Mouse (Mus musculus) midbrain, embryonic 14.5 days (tissue): ENCODE results near the gene Hist1h4f. TPM values are rescaled to one million over a fixed set of nuclear protein-coding genes. Genes with fewer than 3 reads are reported as not detected.
"Not testable (repeated sequence)": the region's sequence is repeated elsewhere in the genome, so short reads cannot be mapped to it uniquely, and the experiment has no call there.

ENCODE experiments used
- ATAC-seq: fragments of 200-750 bp; cut with Nextera tagmentation; 2 replicates; pipeline ENCODE4 v1.8.0; 2017; ENCODE audit warnings: moderate number of reproducible peaks, moderate library complexity; ENCODE audit not compliant: low FRiP score, low TSS enrichment
- DNase-seq: peaks from one replicate; pipeline ENCODE4 v3.0.0-alpha.2; 2015
- H3K27ac ChIP-seq: fragments of 300-500 bp; sonication (generic); replicated peaks from 2 replicates; pipeline ENCODE4 v1.5.1; 2014; ENCODE audit warnings: mild to moderate bottlenecking, low read depth, low read length, moderate library complexity
- H3K27me3 ChIP-seq: fragments of 300-500 bp; sonication (generic); 2 replicates; pipeline ENCODE4 v1.6.1; 2014; ENCODE audit warnings: low read length, control low read depth, mixed read lengths; ENCODE audit not compliant: control insufficient read depth, insufficient read depth
- H3K36me3 ChIP-seq: fragments of 300-500 bp; sonication (generic); 2 replicates; pipeline ENCODE4 v1.6.1; 2014; ENCODE audit warnings: low read length, control low read depth; ENCODE audit not compliant: control insufficient read depth, insufficient read depth
- H3K4me1 ChIP-seq: fragments of 300-500 bp; sonication (generic); 2 replicates; pipeline ENCODE4 v1.6.1; 2014; ENCODE audit warnings: mild to moderate bottlenecking, antibody characterized with exemption, low read length, control low read depth; ENCODE audit not compliant: control insufficient read depth, insufficient read depth
- H3K4me2 ChIP-seq: fragments of 300-500 bp; sonication (generic); 2 replicates; pipeline ENCODE4 v1.6.1; 2014; ENCODE audit warnings: mild to moderate bottlenecking, low read length, moderate library complexity
- H3K4me3 ChIP-seq: fragments of 300-500 bp; sonication (generic); replicated peaks from 2 replicates; pipeline ENCODE4 v1.5.1; 2014; ENCODE audit warnings: low read depth, low read length
- H3K9ac ChIP-seq: fragments of 300-500 bp; sonication (generic); replicated peaks from 2 replicates; pipeline ENCODE4 v1.6.1; 2014; ENCODE audit warnings: mild to moderate bottlenecking, low read length, moderate library complexity
- H3K9me3 ChIP-seq: fragments of 300-500 bp; sonication (generic); 2 replicates; pipeline ENCODE4 v1.6.1; 2016; ENCODE audit warnings: low read length, control low read depth, mixed read lengths; ENCODE audit not compliant: control insufficient read depth
- WGBS: fragments of 180-500 bp; shearing (Covaris S2); extraction: QIAGEN DNeasy Blood & Tissue Kit; methylation state at CpG from one replicate; pipeline ENCODE4 v1.1.7; 2014; 5-methylcytosine and 5-hydroxymethylcytosine counted together
- polyA plus RNA-seq: library from polyadenylated mRNA; unstranded; fragments of >200 nt; fragmentation: Nextera tagmentation; extraction: Ambion mirVana; gene quantifications from 2 replicates; pipeline ENCODE4 v1.2.1, GENCODE M21; 2014

The Hist1h4f gene
- polyA plus RNA-seq, 1 experiment from 2014 or later: not detected

- peak overlapping the region; percentile 27; the same call in 1 of the 2 replicates for H3K9ac ChIP-seq
- peak overlapping the region; percentile 39 for H3K4me3 ChIP-seq
- H3K4me1 ChIP-seq, H3K27me3 ChIP-seq, ATAC-seq, DNase-seq, H3K36me3 ChIP-seq, H3K9me3 ChIP-seq: not testable (repeated sequence)
- peak overlapping the region; percentile 85 for H3K4me2 ChIP-seq
- WGBS: 2% methylated on average over 3 of the region's 3 CpGs
- H3K27ac ChIP-seq: 0 out of 2 replicates have a peak overlapping the region, but pooled peaks have one; percentile 70
Observed at GRCm38 (mm10) chr13:23542225-23542980, 9.0 kb downstream of the Hist1h4f start.

- Histone ChIP-seq H3K4me3 (no peak overlapping the region), H3K9ac (no peak overlapping the region), H3K27me3 (no peaks in the 10 kb centered on the region), H3K4me2 (no peak overlapping the region), H3K4me1 (0 out of 2 replicates have a peak, but pooled peaks cover 7% of the 10 kb centered on the region), H3K27ac (no peak overlapping the region), H3K36me3 (no peaks in the 10 kb centered on the region), H3K9me3 (no peaks in the 10 kb centered on the region)
- DNase-seq (no peak), ATAC-seq (no peak)
- 87% methylated on average over 3 of the region's 3 CpGs for WGBS
Observed at GRCm38 (mm10) chr13:23541497-23541896, 10.0 kb downstream of the Hist1h4f start.

GRCm38 (mm10) chr13:23539821-23540220 is 11.6 kb downstream of the Hist1h4f start:
- H3K4me2 ChIP-seq, H3K9me3 ChIP-seq, H3K4me3 ChIP-seq, H3K27ac ChIP-seq, DNase-seq, H3K4me1 ChIP-seq, H3K36me3 ChIP-seq, H3K9ac ChIP-seq, ATAC-seq, H3K27me3 ChIP-seq: not testable (repeated sequence)
- WGBS: 79% methylated on average over 1 of the region's 1 CpGs

- Histone ChIP-seq H3K4me2 (no peak overlapping the region), H3K4me3 (no peak overlapping the region), H3K4me1 (peaks cover 18% of the 10 kb centered on the region), H3K27ac (no peak overlapping the region), H3K9me3 (no peaks in the 10 kb centered on the region), H3K9ac (no peak overlapping the region), H3K36me3 (no peaks in the 10 kb centered on the region), H3K27me3 (no peaks in the 10 kb centered on the region)
- ATAC-seq (no peak), DNase-seq (no peak)
- WGBS: 80% methylated on average over 5 of the region's 5 CpGs
Observed at GRCm38 (mm10) chr13:23538249-23538648, 13.2 kb downstream of the Hist1h4f start.

- H3K9me3 ChIP-seq: no peaks in the 10 kb centered on the region
- H3K27me3 ChIP-seq: no peaks in the 10 kb centered on the region
- peaks cover 29% of the 10 kb centered on the region for H3K4me1 ChIP-seq
- no peak for ATAC-seq
- no peak overlapping the region for H3K27ac ChIP-seq
- no peak overlapping the region for H3K4me3 ChIP-seq
- DNase-seq: no peak
- WGBS: 77% methylated on average over 3 of the region's 3 CpGs
- no peaks in the 10 kb centered on the region for H3K36me3 ChIP-seq
- H3K4me2 ChIP-seq: peak overlapping the region; percentile 79
- H3K9ac ChIP-seq: no peak overlapping the region
Observed at GRCm38 (mm10) chr13:23537006-23537710, 14.3 kb downstream of the Hist1h4f start.

- Histone ChIP-seq H3K9ac (no peak overlapping the region), H3K36me3 (no peaks in the 10 kb centered on the region), H3K27ac (no peak overlapping the region), H3K4me3 (peak overlapping the region; percentile 45), H3K4me2 (peak overlapping the region; percentile 79), H3K9me3 (no peaks in the 10 kb centered on the region), H3K4me1 (peaks cover 33% of the 10 kb centered on the region), H3K27me3 (no peaks in the 10 kb centered on the region)
- WGBS: 18% methylated on average over 7 of the region's 7 CpGs
- DNase-seq: no peak
- no peak for ATAC-seq
Observed at GRCm38 (mm10) chr13:23536076-23536822, 15.2 kb downstream of the Hist1h4f start.

GRCm38 (mm10) chr13:23535137-23536075 is 16.0 kb downstream of the Hist1h4f start, which contains the start of gene Hist1h3g:
Hist1h3g (plus strand) TSS chr13:23535422.
- peak within 1 kb of the TSS; percentile 79 for H3K4me2 ChIP-seq
- peak; percentile 90 for ATAC-seq
- peak; percentile 95 for DNase-seq
- H3K9ac ChIP-seq: peak within 1 kb of the TSS; percentile 24; the same call in 1 of the 2 replicates
- WGBS: under 1% methylated on average over 48 of the region's 62 CpGs
- peak within 1 kb of the TSS; percentile 6; the same call in 1 of the 2 replicates for H3K27ac ChIP-seq
- H3K4me1 ChIP-seq: peaks cover 33% of the 10 kb centered on the region
- peak within 1 kb of the TSS; percentile 45 for H3K4me3 ChIP-seq
- not testable (repeated sequence) for H3K27me3 ChIP-seq, H3K9me3 ChIP-seq, H3K36me3 ChIP-seq
